Mouse (Mus musculus): Measurements from ENCODE around the gene Slc6a4.

GRCm38 (mm10) chr11:76990839-76991238 is 7.6 kb upstream of the Slc6a4 start:
- no peak for TF ChIP-seq TAL1 (IDR thresholded peaks at IDR 0.05; ENCODE audit: low read length)
- TF ChIP-seq GATA1 (IDR thresholded peaks at IDR 0.05; ENCODE audit: low read length), result no peak

Data from erythroblast, embryonic 14.5 days (primary cell).